Mouse (Mus musculus): ENCODE data around the gene Mul1.
A peak's percentile ranks its signal among the peaks of the same experiment; 100 is the strongest.

The Mul1 gene

DNA sequence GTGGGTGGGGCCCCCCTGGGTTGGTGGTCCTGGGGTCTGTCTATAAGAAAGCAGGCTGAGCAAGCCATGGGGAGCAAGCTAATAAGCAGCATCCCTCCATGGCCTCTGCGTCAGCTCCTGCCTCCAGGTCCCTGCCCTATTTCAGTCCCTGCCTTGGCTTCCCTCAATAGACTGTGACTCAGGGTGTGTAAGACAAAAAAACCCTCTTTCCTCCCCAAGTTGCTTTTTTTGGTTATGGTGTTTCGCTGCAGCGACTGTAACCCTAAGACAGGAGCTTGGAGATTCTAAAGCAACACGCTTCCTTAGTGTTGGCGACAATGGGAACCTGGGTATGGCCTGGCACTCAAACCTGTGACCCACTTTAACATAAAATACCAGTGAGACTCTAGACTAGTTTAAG, 27.0 kb downstream of the Mul1 start:
- no peak for DNase-seq (ENCODE audit: extremely low spot score)

DNA sequence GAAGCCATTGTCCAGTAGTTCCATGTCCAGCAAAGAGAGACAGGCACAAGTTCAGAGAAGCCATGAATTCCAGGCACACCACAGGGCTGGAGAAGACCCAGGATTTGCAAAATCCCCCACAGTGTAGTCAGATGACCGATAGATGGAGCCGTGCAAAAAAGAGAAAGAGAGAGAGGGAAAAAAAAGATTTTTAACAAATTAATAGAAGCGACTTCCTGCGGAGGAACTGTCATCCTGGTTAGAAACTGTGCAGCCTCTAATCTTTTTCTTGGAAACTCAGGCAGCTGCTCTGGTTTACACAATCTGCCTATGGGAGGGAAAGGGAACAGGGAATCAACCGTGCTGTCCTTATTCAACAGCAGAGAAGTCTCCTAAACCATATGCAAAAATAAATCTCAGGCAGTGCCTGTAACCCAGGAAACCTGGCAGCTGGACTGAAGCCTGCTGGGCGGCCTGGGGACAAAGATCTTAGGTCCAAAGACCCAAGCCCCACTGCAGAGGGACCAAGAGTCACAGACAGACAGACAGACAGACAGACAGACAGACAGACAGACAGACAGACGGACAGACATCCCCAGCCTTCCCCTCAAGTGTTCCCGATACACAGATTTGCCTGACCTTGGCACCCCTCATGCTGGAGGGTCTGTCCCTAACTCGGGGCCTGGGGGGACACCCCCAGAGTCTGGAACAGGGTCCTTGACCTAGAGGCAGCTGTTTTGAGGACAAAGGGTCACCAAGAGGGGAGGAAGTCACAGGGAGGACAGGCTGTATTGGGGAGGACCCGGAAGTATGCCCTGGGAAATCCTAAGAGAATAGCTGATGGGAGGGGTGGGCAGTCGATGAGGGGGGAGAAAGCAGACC, 28.7 kb downstream of the Mul1 start:
- DNase-seq (ENCODE audit: extremely low spot score): peak; percentile 39

DNA sequence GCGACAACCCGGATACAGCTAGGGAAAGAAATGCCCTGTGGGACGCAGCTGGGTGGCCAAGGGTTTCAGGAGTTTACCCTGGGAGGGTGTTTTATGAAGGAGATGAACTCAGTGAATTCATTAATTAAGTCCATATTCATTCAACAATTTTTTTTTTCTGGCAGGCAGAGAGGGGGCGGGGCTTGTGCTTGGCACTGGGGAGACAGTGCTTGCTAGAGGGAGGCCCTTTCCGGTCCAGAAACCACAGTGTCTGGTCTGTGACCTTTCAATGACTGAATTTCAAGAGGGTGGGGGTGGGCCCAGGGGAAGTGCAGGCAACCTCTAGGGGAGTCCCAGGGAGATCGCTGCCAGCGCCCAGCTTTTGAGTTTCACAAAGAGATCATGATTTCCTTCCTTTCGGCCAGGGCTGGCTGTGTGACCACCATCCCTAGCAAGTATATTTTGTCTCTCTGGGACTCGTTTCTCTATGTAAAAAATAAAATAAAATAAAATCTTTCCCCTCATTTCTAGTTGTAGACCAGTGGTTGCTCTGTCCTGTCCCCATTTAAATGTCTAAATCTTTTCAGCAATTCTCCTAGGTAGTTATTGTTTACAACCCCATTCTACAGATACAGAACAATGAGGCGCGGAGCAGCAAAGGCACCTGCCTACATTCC, 29.5 kb downstream of the Mul1 start:
- peak; percentile 71 for DNase-seq (ENCODE audit: extremely low spot score)

DNA sequence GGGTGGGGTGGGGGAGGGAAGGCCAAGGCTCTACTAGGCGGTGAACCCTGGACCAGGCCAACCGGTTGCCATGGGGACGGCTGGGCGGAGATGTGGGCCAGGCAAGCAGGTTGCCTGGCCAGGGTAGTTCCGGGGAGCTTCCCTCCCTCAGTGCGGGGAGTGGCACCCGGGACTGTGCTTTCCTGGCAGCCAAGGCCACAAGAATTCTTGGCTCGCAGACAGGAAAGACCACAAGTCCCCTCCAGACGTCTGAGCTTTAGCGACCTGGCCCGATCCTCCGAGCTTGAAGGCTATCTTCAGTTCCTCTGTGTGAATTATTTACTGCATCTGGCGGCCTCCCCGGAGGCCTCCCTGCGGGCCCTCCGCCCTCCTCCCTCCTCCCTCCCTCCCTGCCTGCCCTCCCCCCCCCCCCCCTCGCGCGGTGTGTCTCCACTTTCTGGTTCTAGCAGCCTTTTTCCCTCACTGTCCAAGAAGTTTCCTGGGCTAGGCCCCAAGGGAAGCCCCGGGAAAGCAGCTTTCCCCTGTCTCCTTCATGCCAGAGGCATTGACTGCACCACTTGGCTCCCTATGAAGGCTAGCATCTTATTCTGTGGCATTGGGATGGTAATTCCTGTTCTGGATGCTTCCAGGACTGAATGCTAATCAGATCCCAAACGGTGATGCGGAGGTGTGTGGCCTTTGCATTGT, 30.3 kb downstream of the Mul1 start:
- DNase-seq (ENCODE audit: extremely low spot score): peak; percentile 83

DNA sequence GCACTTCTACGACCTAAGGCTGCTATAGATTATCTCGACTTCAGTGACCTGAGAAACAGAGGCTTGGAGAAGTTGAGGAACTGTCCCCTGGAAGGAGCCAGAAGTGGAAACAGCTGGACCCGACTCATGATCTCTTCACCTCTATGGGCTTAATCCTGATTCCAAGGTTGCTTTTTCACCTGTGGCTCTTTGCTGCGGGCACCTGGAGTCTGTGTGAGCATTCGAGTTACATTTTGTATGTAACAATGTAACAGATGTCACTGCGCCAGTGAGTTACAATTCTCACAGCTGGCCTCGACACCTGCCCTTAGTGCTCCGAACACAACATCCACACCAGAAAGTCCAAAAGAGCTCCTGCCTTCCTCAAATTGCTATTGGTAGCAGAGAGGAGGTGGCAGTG, 31.0 kb downstream of the Mul1 start:
- DNase-seq (ENCODE audit: extremely low spot score): no peak

DNA sequence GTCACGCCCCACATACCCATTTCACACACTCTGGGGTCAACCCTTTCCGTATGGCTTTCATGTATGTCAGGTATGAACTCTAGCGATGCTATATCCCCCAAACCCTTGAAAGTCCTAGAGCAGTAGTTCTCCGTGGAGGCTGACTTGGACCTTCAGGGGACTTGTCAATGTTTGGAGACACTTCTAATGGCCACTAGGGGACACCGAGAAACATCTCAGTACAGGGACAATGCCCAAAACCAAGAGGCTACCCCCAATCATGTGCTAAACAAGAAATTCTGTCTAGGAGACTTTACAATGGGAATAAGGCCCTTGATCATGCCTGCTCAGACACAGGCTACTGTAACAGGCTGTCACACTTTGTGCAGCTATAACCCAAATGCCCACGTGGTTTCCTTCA, 32.2 kb downstream of the Mul1 start:
- DNase-seq (ENCODE audit: extremely low spot score): no peak

DNA sequence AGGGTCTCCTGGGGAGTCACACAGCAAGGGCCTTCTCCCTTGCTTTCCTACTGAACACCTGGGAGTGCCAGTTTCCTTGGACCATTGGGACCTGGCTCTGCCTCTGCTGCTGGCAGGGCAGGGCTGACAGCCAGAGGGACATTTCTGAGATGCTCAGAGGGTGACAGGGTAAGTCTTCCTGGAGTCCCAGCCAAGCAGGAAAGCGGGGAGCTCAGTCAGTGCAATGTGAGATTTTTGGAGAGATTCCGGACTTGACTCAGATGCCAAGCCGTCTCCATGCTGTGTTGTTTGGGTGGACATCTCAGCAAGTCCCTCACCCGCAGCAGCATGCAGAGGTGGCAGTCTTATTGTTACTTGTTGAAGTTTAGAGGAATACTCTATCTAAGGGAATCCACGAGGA, 33.0 kb downstream of the Mul1 start:
- no peak for DNase-seq (ENCODE audit: extremely low spot score)

DNA sequence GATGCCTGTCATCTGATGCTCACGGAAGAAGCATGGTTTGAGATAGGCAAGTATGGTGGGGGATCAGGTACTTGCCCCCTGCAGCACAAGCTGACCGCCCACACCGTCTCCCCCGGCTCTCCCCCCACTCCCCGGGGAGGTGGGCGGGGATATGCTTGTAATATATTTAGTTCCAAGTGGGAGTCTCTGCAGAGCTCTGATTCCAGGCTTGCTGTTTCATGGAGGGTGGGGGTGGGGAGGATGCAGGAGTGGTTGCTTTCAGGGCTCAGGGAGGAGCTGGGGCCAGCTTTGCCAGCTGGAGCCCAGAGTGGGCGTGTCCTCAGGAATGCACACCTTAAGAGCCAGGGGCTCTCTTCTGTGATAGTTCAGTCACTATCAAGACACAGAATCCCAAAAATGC, 34.6 kb downstream of the Mul1 start:
- no peak for DNase-seq (ENCODE audit: extremely low spot score)

DNA sequence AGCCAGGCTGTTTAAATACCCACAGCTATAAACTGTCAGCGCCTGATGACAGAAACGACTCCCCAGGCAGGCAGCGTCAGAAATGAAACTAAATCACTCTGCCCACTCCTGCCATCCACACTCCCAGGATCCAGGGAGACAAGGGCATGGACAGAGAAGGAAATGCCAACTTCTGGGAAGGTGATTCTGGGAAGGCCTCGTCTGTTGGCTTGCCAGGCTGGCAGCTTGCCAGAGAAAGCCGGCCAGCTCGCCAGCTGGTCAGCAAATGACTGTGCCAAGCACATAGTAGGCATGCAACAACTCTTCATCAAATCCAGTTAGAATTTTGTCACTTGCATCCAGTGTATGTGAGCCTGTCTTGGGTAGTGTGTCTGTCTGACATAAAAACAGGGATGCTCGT, 36.8 kb downstream of the Mul1 start:
- DNase-seq (ENCODE audit: extremely low spot score): no peak

DNA sequence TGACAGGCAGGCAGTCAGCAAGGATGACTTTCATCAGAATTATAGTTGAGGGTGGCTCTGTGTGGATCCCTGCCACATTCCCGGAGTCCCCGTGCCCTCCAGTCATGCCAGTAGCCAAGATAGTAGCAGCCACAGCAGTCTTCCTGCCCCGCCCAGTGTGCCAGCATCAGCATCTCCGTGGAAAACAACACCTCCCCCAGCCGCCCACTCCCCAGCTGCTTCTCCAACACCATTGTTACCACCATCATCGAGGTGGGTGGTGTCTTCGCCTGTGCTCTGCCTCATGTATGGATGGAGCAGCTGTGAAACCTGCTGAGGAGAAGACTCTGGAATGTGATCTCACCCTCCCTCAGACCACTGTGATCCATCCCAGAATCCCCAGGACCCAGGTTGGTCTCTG, 45.1 kb downstream of the Mul1 start:
- no peak for DNase-seq (ENCODE audit: extremely low spot score)

DNA sequence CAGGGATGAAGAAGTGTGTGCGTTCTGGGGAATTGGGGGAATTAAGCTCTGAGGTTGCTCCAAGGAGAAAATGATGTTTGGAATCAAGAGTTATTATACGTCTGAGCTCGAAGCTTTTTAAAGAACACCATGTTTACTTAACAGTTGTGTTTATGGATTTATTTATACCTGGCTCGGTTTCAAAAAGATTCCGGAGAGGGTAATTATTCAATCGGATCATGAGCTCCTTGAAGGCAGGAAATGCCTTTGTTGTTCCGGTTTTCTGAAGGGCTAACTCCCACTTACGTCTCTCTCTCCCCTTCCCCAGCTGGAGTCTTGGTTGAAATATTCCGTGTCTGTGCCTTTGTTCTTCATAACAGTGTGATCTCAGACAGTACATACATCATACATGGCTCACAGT, 46.5 kb downstream of the Mul1 start:
- DNase-seq (ENCODE audit: extremely low spot score): no peak

DNA sequence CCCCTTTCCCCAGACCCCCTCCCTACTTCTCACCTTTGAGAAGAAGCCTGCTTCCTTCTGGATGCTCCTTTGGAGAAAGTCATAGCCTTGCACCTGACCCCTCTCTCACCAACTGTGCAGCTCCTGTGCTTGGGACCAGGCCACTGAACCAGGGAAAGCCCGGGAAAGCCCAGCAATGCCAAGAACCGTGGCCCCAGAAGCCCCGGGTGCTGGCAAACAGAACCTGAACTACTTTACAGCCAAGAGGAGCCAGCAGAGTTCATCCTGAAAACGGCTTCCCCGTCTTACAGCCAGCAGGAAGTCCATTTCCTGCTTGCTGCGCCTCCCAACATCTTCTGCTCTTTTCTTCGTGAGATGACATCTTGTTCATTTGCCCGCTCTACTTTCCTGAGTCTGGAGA, 48.2 kb downstream of the Mul1 start:
- DNase-seq (ENCODE audit: extremely low spot score): no peak

DNA sequence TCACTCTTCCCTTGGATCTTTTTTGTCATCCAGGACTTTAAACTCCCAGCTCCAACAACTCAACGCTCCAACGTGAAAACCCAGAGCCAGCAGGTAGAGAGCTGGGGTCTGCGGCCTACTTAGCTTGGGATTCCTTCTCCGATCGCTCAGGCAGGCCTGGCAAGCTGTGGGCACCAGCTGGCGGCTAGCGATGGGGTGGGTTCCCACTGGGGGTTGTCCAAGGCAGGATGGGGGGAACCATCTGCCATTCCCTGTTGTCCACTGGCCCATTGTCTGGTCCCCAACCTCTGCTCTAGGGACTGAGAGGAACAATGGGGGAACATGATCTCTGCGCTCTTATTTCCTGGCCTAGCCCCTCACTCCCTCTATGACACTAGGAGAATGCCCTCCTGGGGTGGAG, 53.8 kb downstream of the Mul1 start:
- no peak for DNase-seq (ENCODE audit: extremely low spot score)

DNA sequence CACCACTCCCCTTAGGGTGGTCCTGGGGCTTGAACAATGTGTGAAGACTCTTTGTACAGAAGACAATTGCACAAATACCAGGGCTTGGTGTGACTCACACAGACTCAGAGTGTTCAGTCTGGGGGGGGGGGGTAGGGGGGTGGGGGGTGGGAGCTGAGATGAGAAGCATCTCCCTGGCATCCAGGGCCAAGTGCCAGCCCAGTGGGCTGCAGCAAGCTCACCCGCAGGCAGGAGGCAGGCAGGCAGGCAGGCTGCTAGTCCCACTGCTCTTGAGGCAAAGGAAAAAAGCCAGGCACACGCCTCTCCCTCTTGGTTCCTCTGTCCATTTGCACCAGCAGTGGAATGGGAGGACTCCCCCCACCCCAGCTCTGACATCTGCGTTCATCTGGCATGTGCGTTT, 56.6 kb downstream of the Mul1 start:
- DNase-seq (ENCODE audit: extremely low spot score): no peak

All from embryo, embryonic 9.5 days (tissue).